Mouse (Mus musculus): ENCODE data around the gene Nectin2.

- TF ChIP-seq CTCF (IDR thresholded peaks at IDR 0.05; ENCODE audit: low read depth) = no peak
- TF ChIP-seq EP300 (optimal IDR thresholded peaks at IDR 0.05) = no peak
Measured at GRCm38 (mm10) chr7:19778645-19779044, 28.4 kb upstream of the Nectin2 start.
